Mouse (Mus musculus) neural tube, embryonic 11.5 days (tissue): ENCODE results near the gene Macrod2. TPM values are rescaled to one million over a fixed set of nuclear protein-coding genes. Genes with fewer than 3 reads are reported as not detected.

Source experiments
- ATAC-seq: fragments of 200-750 bp; cut with Nextera tagmentation; 2 replicates; pipeline ENCODE4 v1.8.0; 2017; ENCODE audit warnings: moderate number of reproducible peaks, mild to moderate bottlenecking, moderate TSS enrichment, moderate library complexity; ENCODE audit not compliant: insufficient read depth, low FRiP score, low TSS enrichment
- DNase-seq: peaks from one replicate; pipeline ENCODE4 v3.0.0-alpha.2; 2015; ENCODE audit warnings: low spot score
- H3K27ac ChIP-seq: fragments of 300-500 bp; sonication (generic); 2 replicates; pipeline ENCODE4 v1.5.1; 2014; ENCODE audit warnings: low read depth, mild to moderate bottlenecking, low read length
- H3K27me3 ChIP-seq: fragments of 300-500 bp; sonication (generic); 2 replicates; pipeline ENCODE4 v1.6.1; 2014; ENCODE audit warnings: mild to moderate bottlenecking, low read length, mixed read lengths; ENCODE audit not compliant: control insufficient read depth, insufficient read depth
- H3K36me3 ChIP-seq: fragments of 300-500 bp; sonication (generic); 2 replicates; pipeline ENCODE4 v1.6.1; 2014; ENCODE audit warnings: mild to moderate bottlenecking, low read length, moderate library complexity, mixed read lengths; ENCODE audit not compliant: control insufficient read depth, insufficient read depth
- H3K4me1 ChIP-seq: fragments of 300-500 bp; sonication (generic); 2 replicates; pipeline ENCODE4 v1.6.1; 2014; ENCODE audit warnings: low read length, mixed read lengths; ENCODE audit not compliant: control insufficient read depth, insufficient read depth
- H3K4me2 ChIP-seq: fragments of 300-500 bp; sonication (generic); 2 replicates; pipeline ENCODE4 v1.6.1; 2014; ENCODE audit warnings: low read depth, mild to moderate bottlenecking, moderate library complexity
- H3K4me3 ChIP-seq: fragments of 300-500 bp; sonication (generic); 2 replicates; pipeline ENCODE4 v1.5.1; 2014; ENCODE audit warnings: low read depth, low read length
- H3K9ac ChIP-seq: fragments of 300-500 bp; sonication (generic); 2 replicates; pipeline ENCODE4 v1.6.1; 2014; ENCODE audit warnings: mild to moderate bottlenecking, low read length
- H3K9me3 ChIP-seq: fragments of 300-500 bp; sonication (generic); 2 replicates; pipeline ENCODE4 v1.6.1; 2016; ENCODE audit warnings: low read length; ENCODE audit not compliant: control insufficient read depth
- WGBS: fragments of 180-500 bp; shearing (Covaris S2); extraction: QIAGEN DNeasy Blood & Tissue Kit; methylation state at CpG from one replicate; pipeline ENCODE4 v1.1.7; 2014; 5-methylcytosine and 5-hydroxymethylcytosine counted together
- polyA plus RNA-seq: library from polyadenylated mRNA; unstranded; fragments of >200 nt; fragmentation: Nextera tagmentation; extraction: Ambion mirVana; gene quantifications from 2 replicates; pipeline ENCODE4 v1.2.1, GENCODE M21; 2014

The Macrod2 gene
- polyA plus RNA-seq, 1 experiment from 2014 or later: 46.0 TPM

- H3K9me3 ChIP-seq: no peaks in the 10 kb centered on the region
- no peak overlapping the region for H3K27ac ChIP-seq
- no peaks in the 10 kb centered on the region for H3K4me1 ChIP-seq
- no peak for DNase-seq
- H3K4me3 ChIP-seq: no peak overlapping the region
- no peak overlapping the region for H3K9ac ChIP-seq
- WGBS: 73% methylated on average over 2 of the region's 2 CpGs
- no peaks in the 10 kb centered on the region for H3K36me3 ChIP-seq
- H3K27me3 ChIP-seq: no peaks in the 10 kb centered on the region
- ATAC-seq: no peak
- no peak overlapping the region for H3K4me2 ChIP-seq
Observed at GRCm38 (mm10) chr2:140959246-140959645, 564.1 kb downstream of the Macrod2 start.

GRCm38 (mm10) chr2:140970181-140970580 lies 575.1 kb downstream of the Macrod2 start:
- 90% methylated on average over 2 of the region's 2 CpGs for WGBS
- Histone ChIP-seq H3K4me1 (no peaks in the 10 kb centered on the region), H3K4me2 (no peak overlapping the region), H3K4me3 (no peak overlapping the region), H3K9ac (no peak overlapping the region), H3K9me3 (no peaks in the 10 kb centered on the region), H3K27ac (no peak overlapping the region), H3K36me3 (no peaks in the 10 kb centered on the region), H3K27me3 (no peaks in the 10 kb centered on the region)
- ATAC-seq (no peak), DNase-seq (no peak)

DNA sequence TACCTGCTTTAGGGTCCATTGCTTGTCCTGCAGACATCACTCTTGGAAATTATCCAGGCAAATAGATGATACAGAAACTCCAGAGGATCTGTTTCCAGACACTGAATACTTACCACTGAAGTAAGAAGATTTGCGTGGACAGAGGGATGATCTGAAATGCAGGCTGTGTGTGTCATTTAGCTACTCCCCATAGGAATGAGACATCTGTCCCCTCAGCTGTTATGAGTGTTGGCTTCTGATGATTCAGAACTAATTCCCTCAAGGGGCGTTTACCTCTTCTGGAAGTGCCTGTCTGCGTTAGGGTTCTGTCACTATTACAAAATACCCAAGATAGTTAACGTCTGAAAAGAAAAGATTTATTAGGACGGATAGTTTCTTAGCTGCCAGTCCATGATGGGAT lies 576.7 kb downstream of the Macrod2 start:
- no peak overlapping the region for H3K27ac ChIP-seq
- no peaks in the 10 kb centered on the region for H3K9me3 ChIP-seq
- no peaks in the 10 kb centered on the region for H3K4me1 ChIP-seq
- H3K27me3 ChIP-seq: no peaks in the 10 kb centered on the region
- no peak for DNase-seq
- ATAC-seq: no peak
- no peak overlapping the region for H3K4me3 ChIP-seq
- 68% methylated on average over 5 of the region's 5 CpGs for WGBS
- no peak overlapping the region for H3K4me2 ChIP-seq
- H3K9ac ChIP-seq: no peak overlapping the region
- H3K36me3 ChIP-seq: no peaks in the 10 kb centered on the region

GRCm38 (mm10) chr2:140985670-140986372 lies 590.7 kb downstream of the Macrod2 start:
- ATAC-seq (no peak), DNase-seq (no peak)
- Histone ChIP-seq H3K9me3 (no peaks in the 10 kb centered on the region), H3K9ac (no peak overlapping the region), H3K4me1 (no peaks in the 10 kb centered on the region), H3K36me3 (no peaks in the 10 kb centered on the region), H3K27ac (no peak overlapping the region), H3K27me3 (no peaks in the 10 kb centered on the region), H3K4me3 (no peak overlapping the region), H3K4me2 (no peak overlapping the region)
- WGBS: 98% methylated on average over 3 of the region's 3 CpGs

DNA sequence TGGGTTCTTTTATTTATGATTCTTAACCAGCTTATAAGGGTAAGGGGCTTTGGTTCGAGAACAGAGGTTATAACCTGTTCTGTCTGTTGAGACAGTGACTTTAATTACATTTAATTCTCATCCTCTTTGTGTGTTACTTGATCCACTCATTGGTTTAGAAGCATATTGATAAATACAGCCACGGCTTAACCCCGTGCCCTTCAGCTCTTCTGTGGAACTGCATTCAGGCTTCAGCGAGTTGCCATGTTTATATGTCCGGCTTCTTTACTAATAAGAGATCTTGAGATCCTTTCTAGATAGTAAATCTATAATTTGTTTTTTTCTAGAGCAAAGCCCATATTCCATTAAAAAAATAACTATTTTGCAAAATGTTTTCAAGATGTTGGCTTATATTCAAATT lies 608.7 kb downstream of the Macrod2 start:
- no peaks in the 10 kb centered on the region for H3K27me3 ChIP-seq
- no peak overlapping the region for H3K4me2 ChIP-seq
- no peaks in the 10 kb centered on the region for H3K36me3 ChIP-seq
- ATAC-seq (no peak), DNase-seq (no peak)
- H3K9me3 ChIP-seq: no peaks in the 10 kb centered on the region
- no peak overlapping the region for H3K27ac ChIP-seq
- 0 out of 2 replicates have a peak, but pooled peaks cover 6% of the 10 kb centered on the region for H3K4me1 ChIP-seq
- WGBS: 82% methylated on average over 5 of the region's 5 CpGs
- no peak overlapping the region for H3K9ac ChIP-seq
- no peak overlapping the region for H3K4me3 ChIP-seq

DNA sequence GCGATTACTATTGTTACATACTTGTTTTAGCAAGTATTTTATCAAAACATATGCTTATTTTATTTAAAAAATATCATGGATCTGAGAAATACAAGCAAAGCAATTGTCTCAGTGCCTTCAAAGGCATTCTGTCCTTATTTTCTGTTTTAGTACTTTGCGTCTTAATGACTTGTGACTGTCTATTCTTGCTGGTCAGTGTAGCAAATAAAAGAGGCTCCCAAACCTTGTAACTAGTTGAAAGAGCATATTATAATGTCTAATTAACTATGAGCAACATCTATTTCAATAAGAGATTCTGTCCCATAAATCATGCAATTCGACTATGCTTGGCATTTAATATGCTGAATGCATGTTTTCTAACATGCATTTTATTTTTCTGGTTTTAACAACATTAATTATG lies 609.2 kb downstream of the Macrod2 start:
- 78% methylated on average over 3 of the region's 3 CpGs for WGBS
- Histone ChIP-seq H3K36me3 (no peaks in the 10 kb centered on the region), H3K27ac (no peak overlapping the region), H3K4me3 (no peak overlapping the region), H3K4me2 (no peak overlapping the region), H3K27me3 (no peaks in the 10 kb centered on the region), H3K4me1 (0 out of 2 replicates have a peak, but pooled peaks cover 6% of the 10 kb centered on the region), H3K9me3 (no peaks in the 10 kb centered on the region), H3K9ac (no peak overlapping the region)
- ATAC-seq (no peak), DNase-seq (no peak)

DNA sequence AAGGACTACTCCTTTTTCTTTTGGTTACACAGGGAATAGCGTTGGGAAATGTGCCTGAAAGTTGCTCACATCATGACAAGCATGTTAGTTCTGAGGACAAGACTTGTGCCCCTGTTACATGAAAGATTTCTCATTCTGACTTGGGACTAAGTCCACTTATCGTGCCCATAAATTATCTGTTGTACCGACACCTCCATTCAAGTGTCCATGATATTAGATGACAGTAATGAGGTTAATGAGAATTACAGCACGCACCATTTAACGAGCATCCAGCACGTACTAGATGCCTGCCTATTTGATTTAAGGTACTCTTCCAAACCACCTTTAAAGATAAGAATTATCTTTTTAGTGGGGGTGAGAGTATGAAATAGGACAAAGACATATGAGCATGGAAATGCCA lies 610.5 kb downstream of the Macrod2 start:
- H3K4me2 ChIP-seq: no peak overlapping the region
- H3K9ac ChIP-seq: no peak overlapping the region
- 73% methylated on average over 6 of the region's 6 CpGs for WGBS
- no peaks in the 10 kb centered on the region for H3K36me3 ChIP-seq
- ATAC-seq (no peak), DNase-seq (no peak)
- H3K4me1 ChIP-seq: 0 out of 2 replicates have a peak, but pooled peaks cover 6% of the 10 kb centered on the region
- H3K27ac ChIP-seq: no peak overlapping the region
- H3K27me3 ChIP-seq: no peaks in the 10 kb centered on the region
- H3K4me3 ChIP-seq: no peak overlapping the region
- H3K9me3 ChIP-seq: no peaks in the 10 kb centered on the region

- ATAC-seq: no peak
- H3K9me3 ChIP-seq: no peaks in the 10 kb centered on the region
- 48% methylated on average over 7 of the region's 7 CpGs for WGBS
- no peak for DNase-seq
- no peak overlapping the region for H3K4me2 ChIP-seq
- no peaks in the 10 kb centered on the region for H3K36me3 ChIP-seq
- 0 out of 2 replicates have a peak, but pooled peaks cover 6% of the 10 kb centered on the region for H3K4me1 ChIP-seq
- no peak overlapping the region for H3K9ac ChIP-seq
- no peak overlapping the region for H3K4me3 ChIP-seq
- H3K27ac ChIP-seq: no peak overlapping the region
- no peaks in the 10 kb centered on the region for H3K27me3 ChIP-seq
Observed at GRCm38 (mm10) chr2:141007725-141008124, 612.6 kb downstream of the Macrod2 start.

GRCm38 (mm10) chr2:141008458-141008857 lies 613.3 kb downstream of the Macrod2 start:
- Histone ChIP-seq H3K36me3 (no peaks in the 10 kb centered on the region), H3K4me2 (no peak overlapping the region), H3K9me3 (no peaks in the 10 kb centered on the region), H3K9ac (no peak overlapping the region), H3K27ac (no peak overlapping the region), H3K4me1 (peaks cover 9% of the 10 kb centered on the region; the same call in 1 of the 2 replicates), H3K4me3 (no peak overlapping the region), H3K27me3 (no peaks in the 10 kb centered on the region)
- DNase-seq: no peak
- 86% methylated on average over 1 of the region's 1 CpGs for WGBS
- no peak for ATAC-seq
